Mouse (Mus musculus): ENCODE measurements at regions not wholly inside any gene's neighbourhood (a gene's known extent, or its start where the extent isn't known, plus 50 kb on each side); places are given as distances from the start of the nearest gene placed in this dataset.

DNA sequence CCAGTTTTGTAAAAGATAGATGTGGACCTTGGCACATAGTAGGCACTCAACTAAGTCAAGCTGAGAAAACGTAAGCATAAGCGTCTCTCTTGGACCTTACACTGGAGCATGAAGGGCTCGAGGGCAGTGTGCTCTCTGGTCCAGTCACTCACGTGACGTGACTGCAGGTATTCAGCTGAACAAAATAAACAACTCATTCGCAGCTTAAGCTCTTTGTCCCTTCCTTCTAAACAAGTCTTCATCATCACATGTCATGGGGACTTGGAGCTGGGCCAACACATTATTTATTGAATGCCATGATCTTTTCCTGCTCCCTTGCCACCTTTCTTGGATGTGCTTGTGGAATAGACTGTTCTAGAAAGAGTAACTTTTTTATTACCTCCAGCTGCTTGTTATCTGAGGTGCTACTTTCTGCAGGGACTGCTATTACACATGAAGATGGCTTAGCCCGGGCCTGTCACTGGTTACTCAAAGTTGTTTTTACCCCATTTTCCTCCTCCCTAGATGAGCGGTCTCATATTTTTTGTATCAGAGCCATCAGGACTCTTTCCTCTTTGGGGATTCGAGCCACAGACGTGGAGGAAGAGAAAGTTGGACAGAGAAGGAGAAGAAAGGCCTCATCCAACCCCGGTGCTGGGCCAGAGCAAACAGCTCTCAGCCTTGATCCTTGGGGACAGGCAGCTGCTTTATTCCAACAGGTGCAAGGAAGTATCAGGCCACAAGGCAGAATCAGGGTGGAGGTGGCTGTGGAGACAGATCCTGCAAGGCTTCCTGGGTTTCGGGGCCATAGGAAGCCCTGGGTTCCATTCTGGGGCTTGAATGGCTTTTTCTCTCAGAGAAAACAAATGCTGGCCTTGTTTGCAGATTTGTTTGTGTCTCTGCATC lies 545.5 kb upstream of the Lrrc6 start:
- no peak for TF ChIP-seq POLR2A (IDR thresholded peaks at IDR 0.05; ENCODE audit: borderline replicate concordance, extremely low read depth, insufficient read depth, insufficient read length, poor library complexity, severe bottlenecking)
- no peak for TF ChIP-seq CTCF (IDR thresholded peaks at IDR 0.05; ENCODE audit: borderline replicate concordance, extremely low read depth, insufficient read depth, insufficient read length)
